Mouse (Mus musculus) lung, postnatal 0 days (tissue): ENCODE measurements around the gene Atg7.

Source experiments
- CTCF ChIP-seq: IDR thresholded peaks from 2 replicates; pipeline ENCODE4 v1.5.1; 2016; ENCODE audit warnings: antibody characterized with exemption, mild to moderate bottlenecking
- EP300 ChIP-seq: IDR thresholded peaks from 2 replicates; pipeline ENCODE4 v1.6.1; 2016; ENCODE audit warnings: antibody characterized with exemption, mild to moderate bottlenecking, control low read depth

DNA sequence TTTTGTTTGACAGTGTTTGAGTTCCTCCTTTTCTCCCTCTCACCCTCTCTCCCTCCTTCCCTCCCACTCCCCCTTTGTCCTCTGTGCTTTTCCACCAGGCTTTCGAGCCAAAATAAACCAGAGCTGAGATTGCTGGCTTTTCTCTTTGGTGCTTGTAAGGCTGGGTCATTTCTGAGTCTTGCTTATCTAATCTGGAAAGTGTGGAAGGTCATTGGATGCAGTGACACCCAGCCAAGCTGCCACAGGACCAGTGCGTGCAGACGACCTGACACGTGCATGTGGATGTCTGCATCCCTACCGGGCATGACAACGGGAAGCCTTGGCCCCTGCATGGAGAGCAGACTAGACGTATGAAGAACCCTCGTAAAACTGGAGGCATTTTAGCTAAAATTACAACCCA, 76.8 kb downstream of the Atg7 start:
- TF ChIP-seq EP300 (no peak), CTCF (no peak)
